Mouse (Mus musculus) thymus, postnatal 4 days (tissue): ENCODE measurements around the gene Zbtb38.

Source experiments
- DNase-seq: peaks from one replicate; pipeline ENCODE4 v3.0.0; 2021

The Zbtb38 gene

GRCm38 (mm10) chr9:96752603-96753114 is at the start of gene Zbtb38:
Zbtb38 (minus strand) TSS chr9:96752831.
- no peak for DNase-seq

- no peak for DNase-seq
These were observed 47.6 kb upstream of the Zbtb38 start for GRCm38 (mm10) chr9:96800131-96800825.

GRCm38 (mm10) chr9:96797311-96797710 is 44.7 kb upstream of the Zbtb38 start:
- no peak for DNase-seq

GRCm38 (mm10) chr9:96795399-96795928 is 42.8 kb upstream of the Zbtb38 start:
- peak; percentile 34 for DNase-seq

GRCm38 (mm10) chr9:96794601-96795000 is 42.0 kb upstream of the Zbtb38 start:
- DNase-seq = no peak

- DNase-seq = no peak
These were observed 39.9 kb upstream of the Zbtb38 start for GRCm38 (mm10) chr9:96792543-96792942.

- peak; percentile 39 for DNase-seq
These were observed 37.9 kb upstream of the Zbtb38 start for GRCm38 (mm10) chr9:96790389-96791007.

GRCm38 (mm10) chr9:96789906-96790305 is 37.3 kb upstream of the Zbtb38 start:
- no peak for DNase-seq

- no peak for DNase-seq
These were observed 35.2 kb upstream of the Zbtb38 start for GRCm38 (mm10) chr9:96787797-96788196.

GRCm38 (mm10) chr9:96785871-96786342 is 33.3 kb upstream of the Zbtb38 start:
- DNase-seq = no peak

- DNase-seq = no peak
These were observed 32.6 kb upstream of the Zbtb38 start for GRCm38 (mm10) chr9:96785187-96785586.

GRCm38 (mm10) chr9:96783667-96784066 is 31.0 kb upstream of the Zbtb38 start:
- DNase-seq = peak; percentile 38

- no peak for DNase-seq
These were observed 30.6 kb upstream of the Zbtb38 start for GRCm38 (mm10) chr9:96783258-96783657.

GRCm38 (mm10) chr9:96782062-96782461 is 29.4 kb upstream of the Zbtb38 start:
- DNase-seq = no peak

- DNase-seq = peak; percentile 32
These were observed 20.5 kb upstream of the Zbtb38 start for GRCm38 (mm10) chr9:96773146-96773545.

- no peak for DNase-seq
These were observed 17.8 kb upstream of the Zbtb38 start for GRCm38 (mm10) chr9:96770443-96770842.

GRCm38 (mm10) chr9:96769651-96770050 is 17.0 kb upstream of the Zbtb38 start:
- DNase-seq = no peak

- no peak for DNase-seq
These were observed 15.2 kb upstream of the Zbtb38 start for GRCm38 (mm10) chr9:96767874-96768273.

- no peak for DNase-seq
These were observed 13.4 kb upstream of the Zbtb38 start for GRCm38 (mm10) chr9:96766078-96766477.

- peak; percentile 24 for DNase-seq
These were observed 12.8 kb upstream of the Zbtb38 start for GRCm38 (mm10) chr9:96765410-96765809.

GRCm38 (mm10) chr9:96763847-96764631 is 11.4 kb upstream of the Zbtb38 start:
- DNase-seq = no peak

GRCm38 (mm10) chr9:96763025-96763424 is 10.4 kb upstream of the Zbtb38 start:
- no peak for DNase-seq
